Mouse (Mus musculus): ENCODE results near the gene Cept1. TPM values are rescaled to one million over a fixed set of nuclear protein-coding genes. Genes with fewer than 3 reads are reported as not detected.

Gene Cept1
- polyA plus RNA-seq, 1 experiment from 2014 or later, result 40.7 TPM

GRCm38 (mm10) chr3:106528032-106528431 is 19.6 kb downstream of the Cept1 start:
- Histone ChIP-seq H3K9ac (no peak overlapping the region), H3K4me3 (no peak overlapping the region), H3K4me2 (replicated peaks) (no peak overlapping the region), H3K27ac (no peak overlapping the region), H3K27me3 (no peaks in the 10 kb centered on the region), H3K4me1 (no peaks in the 10 kb centered on the region), H3K36me3 (no peaks in the 10 kb centered on the region), H3K9me3 (replicated peaks) (no peaks in the 10 kb centered on the region)
- 91% methylated on average over 2 of the region's 2 CpGs for WGBS
- ATAC-seq (ENCODE audit: low FRiP score), result no peak

GRCm38 (mm10) chr3:106526411-106526810 is 21.2 kb downstream of the Cept1 start:
- H3K4me1 ChIP-seq, result no peaks in the 10 kb centered on the region
- H3K4me2 ChIP-seq (replicated peaks), result no peak overlapping the region
- H3K27me3 ChIP-seq, result no peaks in the 10 kb centered on the region
- no peak for ATAC-seq (ENCODE audit: low FRiP score)
- no peak overlapping the region for H3K27ac ChIP-seq
- H3K36me3 ChIP-seq, result no peaks in the 10 kb centered on the region
- no peak overlapping the region for H3K9ac ChIP-seq
- no peaks in the 10 kb centered on the region for H3K9me3 ChIP-seq (replicated peaks)
- no peak overlapping the region for H3K4me3 ChIP-seq
- 88% methylated on average over 2 of the region's 2 CpGs for WGBS

GRCm38 (mm10) chr3:106522730-106523129 is 24.9 kb downstream of the Cept1 start:
- H3K4me2 ChIP-seq (replicated peaks), result no peak overlapping the region
- 95% methylated on average over 1 of the region's 1 CpGs for WGBS
- no peak overlapping the region for H3K4me3 ChIP-seq
- no peaks in the 10 kb centered on the region for H3K9me3 ChIP-seq (replicated peaks)
- no peaks in the 10 kb centered on the region for H3K4me1 ChIP-seq
- no peaks in the 10 kb centered on the region for H3K27me3 ChIP-seq
- ATAC-seq (ENCODE audit: low FRiP score), result no peak
- H3K9ac ChIP-seq, result no peak overlapping the region
- H3K27ac ChIP-seq, result no peak overlapping the region
- H3K36me3 ChIP-seq, result no peaks in the 10 kb centered on the region

GRCm38 (mm10) chr3:106515016-106515415 is 32.6 kb downstream of the Cept1 start:
- H3K36me3 ChIP-seq, result no peaks in the 10 kb centered on the region
- H3K9me3 ChIP-seq (replicated peaks), result no peaks in the 10 kb centered on the region
- H3K27me3 ChIP-seq, result no peaks in the 10 kb centered on the region
- H3K4me1 ChIP-seq, result no peaks in the 10 kb centered on the region
- 90% methylated on average over 6 of the region's 6 CpGs for WGBS
- no peak overlapping the region for H3K9ac ChIP-seq
- H3K4me2 ChIP-seq (replicated peaks), result no peak overlapping the region
- H3K27ac ChIP-seq, result no peak overlapping the region
- no peak for ATAC-seq (ENCODE audit: low FRiP score)
- H3K4me3 ChIP-seq, result no peak overlapping the region

GRCm38 (mm10) chr3:106510669-106511068 is 36.9 kb downstream of the Cept1 start:
- ATAC-seq (ENCODE audit: low FRiP score), result no peak
- Histone ChIP-seq H3K4me3 (no peak overlapping the region), H3K9me3 (replicated peaks) (no peaks in the 10 kb centered on the region), H3K4me1 (no peaks in the 10 kb centered on the region), H3K27me3 (no peaks in the 10 kb centered on the region), H3K36me3 (no peaks in the 10 kb centered on the region), H3K4me2 (replicated peaks) (no peak overlapping the region), H3K9ac (no peak overlapping the region), H3K27ac (no peak overlapping the region)
- WGBS, result 95% methylated on average over 1 of the region's 1 CpGs

GRCm38 (mm10) chr3:106502892-106503291 is 44.7 kb downstream of the Cept1 start:
- no peak for ATAC-seq (ENCODE audit: low FRiP score)
- Histone ChIP-seq H3K27me3 (no peaks in the 10 kb centered on the region), H3K36me3 (peaks cover 11% of the 10 kb centered on the region), H3K9me3 (replicated peaks) (no peaks in the 10 kb centered on the region), H3K9ac (no peak overlapping the region), H3K4me2 (replicated peaks) (no peak overlapping the region), H3K4me1 (no peaks in the 10 kb centered on the region), H3K4me3 (no peak overlapping the region), H3K27ac (no peak overlapping the region)
- 96% methylated on average over 2 of the region's 2 CpGs for WGBS

GRCm38 (mm10) chr3:106500510-106500909 is 47.1 kb downstream of the Cept1 start:
- Histone ChIP-seq H3K36me3 (peaks cover 11% of the 10 kb centered on the region), H3K4me1 (no peaks in the 10 kb centered on the region), H3K27ac (no peak overlapping the region), H3K4me3 (no peak overlapping the region), H3K4me2 (replicated peaks) (no peak overlapping the region), H3K9ac (no peak overlapping the region), H3K27me3 (no peaks in the 10 kb centered on the region), H3K9me3 (replicated peaks) (no peaks in the 10 kb centered on the region)
- WGBS, result 87% methylated on average over 2 of the region's 2 CpGs
- no peak for ATAC-seq (ENCODE audit: low FRiP score)

GRCm38 (mm10) chr3:106496996-106497395 is 50.6 kb downstream of the Cept1 start:
- Histone ChIP-seq H3K4me1 (no peaks in the 10 kb centered on the region), H3K9ac (no peak overlapping the region), H3K27ac (no peak overlapping the region), H3K27me3 (no peaks in the 10 kb centered on the region), H3K4me2 (replicated peaks) (no peak overlapping the region), H3K4me3 (no peak overlapping the region), H3K36me3 (no peaks in the 10 kb centered on the region; the same call in none of the 2 replicates), H3K9me3 (replicated peaks) (no peaks in the 10 kb centered on the region)
- no peak for ATAC-seq (ENCODE audit: low FRiP score)
- WGBS, result 85% methylated on average over 3 of the region's 3 CpGs

- no peak for ATAC-seq (ENCODE audit: low FRiP score)
- Histone ChIP-seq H3K9me3 (replicated peaks) (no peaks in the 10 kb centered on the region), H3K9ac (no peak overlapping the region), H3K36me3 (no peaks in the 10 kb centered on the region; the same call in none of the 2 replicates), H3K4me2 (replicated peaks) (no peak overlapping the region), H3K27me3 (no peaks in the 10 kb centered on the region), H3K27ac (no peak overlapping the region), H3K4me1 (no peaks in the 10 kb centered on the region), H3K4me3 (no peak overlapping the region)
- 80% methylated on average over 4 of the region's 4 CpGs for WGBS
Observed at GRCm38 (mm10) chr3:106496045-106496721, 51.4 kb downstream of the Cept1 start.

- H3K4me3 ChIP-seq, result no peak overlapping the region
- no peak overlapping the region for H3K9ac ChIP-seq
- H3K9me3 ChIP-seq (replicated peaks), result no peaks in the 10 kb centered on the region
- WGBS, result 83% methylated on average over 1 of the region's 1 CpGs
- H3K4me1 ChIP-seq, result no peaks in the 10 kb centered on the region
- no peaks in the 10 kb centered on the region for H3K27me3 ChIP-seq
- ATAC-seq (ENCODE audit: low FRiP score), result no peak
- H3K36me3 ChIP-seq, result no peaks in the 10 kb centered on the region; the same call in 1 of the 2 replicates
- H3K27ac ChIP-seq, result no peak overlapping the region
- no peak overlapping the region for H3K4me2 ChIP-seq (replicated peaks)
Observed at GRCm38 (mm10) chr3:106495346-106496044, 52.1 kb downstream of the Cept1 start.

- Histone ChIP-seq H3K4me1 (no peaks in the 10 kb centered on the region), H3K4me2 (replicated peaks) (no peak overlapping the region), H3K9me3 (replicated peaks) (no peaks in the 10 kb centered on the region), H3K9ac (no peak overlapping the region), H3K36me3 (no peaks in the 10 kb centered on the region), H3K4me3 (no peak overlapping the region), H3K27me3 (no peaks in the 10 kb centered on the region), H3K27ac (no peak overlapping the region)
- no peak for ATAC-seq (ENCODE audit: low FRiP score)
- 86% methylated on average over 1 of the region's 1 CpGs for WGBS
Observed at GRCm38 (mm10) chr3:106494417-106494950, 53.1 kb downstream of the Cept1 start.

- Histone ChIP-seq H3K4me2 (replicated peaks) (no peak overlapping the region), H3K4me3 (no peak overlapping the region), H3K9me3 (replicated peaks) (no peaks in the 10 kb centered on the region), H3K27me3 (no peaks in the 10 kb centered on the region), H3K27ac (no peak overlapping the region), H3K36me3 (no peaks in the 10 kb centered on the region), H3K9ac (no peak overlapping the region), H3K4me1 (no peaks in the 10 kb centered on the region)
- WGBS, result 81% methylated on average over 3 of the region's 3 CpGs
- ATAC-seq (ENCODE audit: low FRiP score), result no peak
Observed at GRCm38 (mm10) chr3:106493882-106494281, 53.7 kb downstream of the Cept1 start.

- H3K4me3 ChIP-seq, result no peak overlapping the region
- H3K27me3 ChIP-seq, result no peaks in the 10 kb centered on the region
- no peak for ATAC-seq (ENCODE audit: low FRiP score)
- H3K4me2 ChIP-seq (replicated peaks), result no peak overlapping the region
- no peaks in the 10 kb centered on the region for H3K4me1 ChIP-seq
- 90% methylated on average over 8 of the region's 8 CpGs for WGBS
- H3K9ac ChIP-seq, result no peak overlapping the region
- H3K27ac ChIP-seq, result no peak overlapping the region
- no peaks in the 10 kb centered on the region for H3K9me3 ChIP-seq (replicated peaks)
- H3K36me3 ChIP-seq, result no peaks in the 10 kb centered on the region
Observed at GRCm38 (mm10) chr3:106493202-106493601, 54.4 kb downstream of the Cept1 start.

Measured in hindbrain, embryonic 12.5 days (tissue).